Mouse (Mus musculus): ENCODE measurements around the gene Usb1. TPM values are rescaled to one million over a fixed set of nuclear protein-coding genes. Genes with fewer than 3 reads are reported as not detected.

Usb1 gene
- polyA plus RNA-seq, 1 experiment: 35.2 TPM

GRCm38 (mm10) chr8:95332437-95333199 lies 534 bp downstream of the Usb1 start:
- TF ChIP-seq CTCF (IDR thresholded peaks at IDR 0.05; ENCODE audit: low read depth, low read length) (no peak), POLR2A (IDR thresholded peaks at IDR 0.05; ENCODE audit: borderline replicate concordance, low read depth, low read length) (no peak)
- peak overlapping the region; percentile 100 for H3K4me3 ChIP-seq (ENCODE audit: insufficient read depth, low read length)
- H3K27ac ChIP-seq (ENCODE audit: insufficient read depth, low read depth, low read length): peak overlapping the region; percentile 98
- peaks cover 21% of the 10 kb centered on the region for H3K4me1 ChIP-seq (ENCODE audit: control insufficient read depth, insufficient read depth, low read length)

GRCm38 (mm10) chr8:95335706-95336105 lies 3.6 kb downstream of the Usb1 start:
- TF ChIP-seq CTCF (IDR thresholded peaks at IDR 0.05; ENCODE audit: low read depth, low read length) (no peak), POLR2A (IDR thresholded peaks at IDR 0.05; ENCODE audit: borderline replicate concordance, low read depth, low read length) (no peak)
- Histone ChIP-seq H3K4me1 (ENCODE audit: control insufficient read depth, insufficient read depth, low read length) (peaks cover 17% of the 10 kb centered on the region), H3K4me3 (ENCODE audit: insufficient read depth, low read length) (peak overlapping the region; percentile 31; the same call in 1 of the 2 replicates), H3K27ac (ENCODE audit: insufficient read depth, low read depth, low read length) (peak overlapping the region; percentile 76)

GRCm38 (mm10) chr8:95336363-95336762 lies 4.3 kb downstream of the Usb1 start:
- Histone ChIP-seq H3K27ac (ENCODE audit: insufficient read depth, low read depth, low read length) (peak overlapping the region; percentile 76), H3K4me1 (ENCODE audit: control insufficient read depth, insufficient read depth, low read length) (peaks cover 17% of the 10 kb centered on the region), H3K4me3 (ENCODE audit: insufficient read depth, low read length) (peak overlapping the region; percentile 31)
- TF ChIP-seq CTCF (IDR thresholded peaks at IDR 0.05; ENCODE audit: low read depth, low read length) (no peak), POLR2A (IDR thresholded peaks at IDR 0.05; ENCODE audit: borderline replicate concordance, low read depth, low read length) (no peak)

GRCm38 (mm10) chr8:95341721-95342120 lies 9.6 kb downstream of the Usb1 start:
- H3K4me3 ChIP-seq (ENCODE audit: insufficient read depth, low read length): no peak overlapping the region
- H3K4me1 ChIP-seq (ENCODE audit: control insufficient read depth, insufficient read depth, low read length): peaks cover 1% of the 10 kb centered on the region
- TF ChIP-seq POLR2A (IDR thresholded peaks at IDR 0.05; ENCODE audit: borderline replicate concordance, low read depth, low read length) (no peak), CTCF (IDR thresholded peaks at IDR 0.05; ENCODE audit: low read depth, low read length) (no peak)
- H3K27ac ChIP-seq (ENCODE audit: insufficient read depth, low read depth, low read length): no peak overlapping the region

- Histone ChIP-seq H3K4me3 (ENCODE audit: insufficient read depth, low read length) (no peak overlapping the region), H3K27ac (ENCODE audit: insufficient read depth, low read depth, low read length) (no peak overlapping the region), H3K4me1 (ENCODE audit: control insufficient read depth, insufficient read depth, low read length) (peaks cover 14% of the 10 kb centered on the region)
- TF ChIP-seq CTCF (IDR thresholded peaks at IDR 0.05; ENCODE audit: low read depth, low read length) (no peak), POLR2A (IDR thresholded peaks at IDR 0.05; ENCODE audit: borderline replicate concordance, low read depth, low read length) (no peak)
These were observed 12.6 kb downstream of the Usb1 start for GRCm38 (mm10) chr8:95344668-95345067.

- Histone ChIP-seq H3K27ac (ENCODE audit: insufficient read depth, low read depth, low read length) (no peak overlapping the region), H3K4me3 (ENCODE audit: insufficient read depth, low read length) (no peak overlapping the region)
- TF ChIP-seq CTCF (IDR thresholded peaks at IDR 0.05; ENCODE audit: low read depth, low read length) (peak; percentile 61), POLR2A (IDR thresholded peaks at IDR 0.05; ENCODE audit: borderline replicate concordance, low read depth, low read length) (no peak)
These were observed 14.8 kb downstream of the Usb1 start for GRCm38 (mm10) chr8:95346643-95347545.

GRCm38 (mm10) chr8:95348356-95348755 lies 16.3 kb downstream of the Usb1 start:
- no peak overlapping the region for H3K4me3 ChIP-seq (ENCODE audit: insufficient read depth, low read length)
- peak overlapping the region; percentile 35 for H3K27ac ChIP-seq (ENCODE audit: insufficient read depth, low read depth, low read length)
- no peak for TF ChIP-seq CTCF (IDR thresholded peaks at IDR 0.05; ENCODE audit: low read depth, low read length)
- TF ChIP-seq POLR2A (IDR thresholded peaks at IDR 0.05; ENCODE audit: borderline replicate concordance, low read depth, low read length): no peak
- H3K4me1 ChIP-seq (ENCODE audit: control insufficient read depth, insufficient read depth, low read length): peaks cover 16% of the 10 kb centered on the region

More at GRCm38 (mm10) chr8:95346643-95347545, 14.8 kb downstream of the Usb1 start:
- H3K4me1 ChIP-seq (ENCODE audit: control insufficient read depth, insufficient read depth, low read length): peaks cover 16% of the 10 kb centered on the region

- H3K4me1 ChIP-seq (ENCODE audit: control insufficient read depth, insufficient read depth, low read length): peaks cover 16% of the 10 kb centered on the region
- H3K27ac ChIP-seq (ENCODE audit: insufficient read depth, low read depth, low read length): peak overlapping the region; percentile 56
- 0 out of 2 replicates have a peak overlapping the region, but pooled peaks have one; percentile 3 for H3K4me3 ChIP-seq (ENCODE audit: insufficient read depth, low read length)
- TF ChIP-seq POLR2A (IDR thresholded peaks at IDR 0.05; ENCODE audit: borderline replicate concordance, low read depth, low read length): no peak
- TF ChIP-seq CTCF (IDR thresholded peaks at IDR 0.05; ENCODE audit: low read depth, low read length): no peak; the same call in 1 of the 2 replicates
These were observed 16.9 kb downstream of the Usb1 start for GRCm38 (mm10) chr8:95348811-95349630.

- Histone ChIP-seq H3K27ac (ENCODE audit: insufficient read depth, low read depth, low read length) (no peak overlapping the region), H3K4me3 (ENCODE audit: insufficient read depth, low read length) (no peak overlapping the region), H3K4me1 (ENCODE audit: control insufficient read depth, insufficient read depth, low read length) (peaks cover 16% of the 10 kb centered on the region)
- TF ChIP-seq CTCF (IDR thresholded peaks at IDR 0.05; ENCODE audit: low read depth, low read length) (no peak), POLR2A (IDR thresholded peaks at IDR 0.05; ENCODE audit: borderline replicate concordance, low read depth, low read length) (no peak)
These were observed 19.4 kb downstream of the Usb1 start for GRCm38 (mm10) chr8:95351461-95351860.

Data from bone marrow macrophage, adult 2 months (primary cell).